Mouse (Mus musculus): ENCODE measurements around the gene A930033H14Rik. TPM values are rescaled to one million over a fixed set of nuclear protein-coding genes. Genes with fewer than 3 reads are reported as not detected.

Gene A930033H14Rik
- polyA plus RNA-seq, 1 experiment from 2014 or later: 1.1 TPM

- no peak for DNase-seq (ENCODE audit: low spot score)
- 90% methylated on average over 3 of the region's 3 CpGs for WGBS
Observed at GRCm38 (mm10) chr10:69221955-69222354, 9.1 kb upstream of the A930033H14Rik start.

GRCm38 (mm10) chr10:69221148-69221547, 8.2 kb upstream of the A930033H14Rik start:
- H3K9ac ChIP-seq (ENCODE audit: low read depth, low read length): no peak overlapping the region
- no peak overlapping the region for H3K4me2 ChIP-seq (replicated peaks; ENCODE audit: low read depth, low read length)
- DNase-seq (ENCODE audit: low spot score) (no peak), ATAC-seq (ENCODE audit: low FRiP score) (no peak)
- H3K9me3 ChIP-seq (ENCODE audit: control insufficient read depth, low read length): no peaks in the 10 kb centered on the region
- H3K4me3 ChIP-seq (ENCODE audit: low read depth, low read length): no peak overlapping the region
- H3K36me3 ChIP-seq (ENCODE audit: control insufficient read depth, insufficient read depth, low read length): no peaks in the 10 kb centered on the region
- no peak overlapping the region for H3K27ac ChIP-seq (ENCODE audit: low read depth, low read length)
- H3K27me3 ChIP-seq (ENCODE audit: control insufficient read depth, insufficient read depth, low read length): no peaks in the 10 kb centered on the region
- H3K4me1 ChIP-seq (replicated peaks; ENCODE audit: control insufficient read depth, insufficient read depth, low read length): no peaks in the 10 kb centered on the region
- WGBS: 91% methylated on average over 9 of the region's 9 CpGs

More at GRCm38 (mm10) chr10:69221955-69222354, 9.1 kb upstream of the A930033H14Rik start:
- H3K27ac ChIP-seq (ENCODE audit: low read depth, low read length): no peak overlapping the region
- H3K9me3 ChIP-seq (ENCODE audit: control insufficient read depth, low read length): no peaks in the 10 kb centered on the region
- H3K36me3 ChIP-seq (ENCODE audit: control insufficient read depth, insufficient read depth, low read length): no peaks in the 10 kb centered on the region
- H3K27me3 ChIP-seq (ENCODE audit: control insufficient read depth, insufficient read depth, low read length): no peaks in the 10 kb centered on the region
- no peak overlapping the region for H3K4me2 ChIP-seq (replicated peaks; ENCODE audit: low read depth, low read length)
- no peaks in the 10 kb centered on the region for H3K4me1 ChIP-seq (replicated peaks; ENCODE audit: control insufficient read depth, insufficient read depth, low read length)
- no peak for ATAC-seq (ENCODE audit: low FRiP score)
- no peak overlapping the region for H3K9ac ChIP-seq (ENCODE audit: low read depth, low read length)
- no peak overlapping the region for H3K4me3 ChIP-seq (ENCODE audit: low read depth, low read length)

- H3K4me2 ChIP-seq (replicated peaks; ENCODE audit: low read depth, low read length): no peak overlapping the region
- DNase-seq (ENCODE audit: low spot score) (no peak), ATAC-seq (ENCODE audit: low FRiP score) (no peak)
- WGBS: 88% methylated on average over 6 of the region's 6 CpGs
- no peaks in the 10 kb centered on the region for H3K27me3 ChIP-seq (ENCODE audit: control insufficient read depth, insufficient read depth, low read length)
- H3K4me1 ChIP-seq (replicated peaks; ENCODE audit: control insufficient read depth, insufficient read depth, low read length): no peaks in the 10 kb centered on the region
- H3K9ac ChIP-seq (ENCODE audit: low read depth, low read length): no peak overlapping the region
- H3K4me3 ChIP-seq (ENCODE audit: low read depth, low read length): no peak overlapping the region
- H3K9me3 ChIP-seq (ENCODE audit: control insufficient read depth, low read length): no peaks in the 10 kb centered on the region
- no peaks in the 10 kb centered on the region for H3K36me3 ChIP-seq (ENCODE audit: control insufficient read depth, insufficient read depth, low read length)
- H3K27ac ChIP-seq (ENCODE audit: low read depth, low read length): no peak overlapping the region
Observed at GRCm38 (mm10) chr10:69220296-69220695, 7.4 kb upstream of the A930033H14Rik start.

GRCm38 (mm10) chr10:69219289-69219626, 6.4 kb upstream of the A930033H14Rik start:
- 91% methylated on average over 2 of the region's 2 CpGs for WGBS
- no peak overlapping the region for H3K4me3 ChIP-seq (ENCODE audit: low read depth, low read length)
- no peak overlapping the region for H3K4me2 ChIP-seq (replicated peaks; ENCODE audit: low read depth, low read length)
- no peaks in the 10 kb centered on the region for H3K9me3 ChIP-seq (ENCODE audit: control insufficient read depth, low read length)
- H3K4me1 ChIP-seq (replicated peaks; ENCODE audit: control insufficient read depth, insufficient read depth, low read length): no peaks in the 10 kb centered on the region
- H3K27me3 ChIP-seq (ENCODE audit: control insufficient read depth, insufficient read depth, low read length): no peaks in the 10 kb centered on the region
- H3K9ac ChIP-seq (ENCODE audit: low read depth, low read length): no peak overlapping the region
- DNase-seq (ENCODE audit: low spot score) (no peak), ATAC-seq (ENCODE audit: low FRiP score) (no peak)
- no peak overlapping the region for H3K27ac ChIP-seq (ENCODE audit: low read depth, low read length)
- no peaks in the 10 kb centered on the region for H3K36me3 ChIP-seq (ENCODE audit: control insufficient read depth, insufficient read depth, low read length)

- ATAC-seq (ENCODE audit: low FRiP score): no peak
- H3K36me3 ChIP-seq (ENCODE audit: control insufficient read depth, insufficient read depth, low read length): no peaks in the 10 kb centered on the region
- H3K4me3 ChIP-seq (ENCODE audit: low read depth, low read length): no peak overlapping the region
- WGBS: 92% methylated on average over 14 of the region's 14 CpGs
- no peak for DNase-seq (ENCODE audit: low spot score)
- no peaks in the 10 kb centered on the region for H3K4me1 ChIP-seq (replicated peaks; ENCODE audit: control insufficient read depth, insufficient read depth, low read length)
- H3K27me3 ChIP-seq (ENCODE audit: control insufficient read depth, insufficient read depth, low read length): no peaks in the 10 kb centered on the region
- no peak overlapping the region for H3K27ac ChIP-seq (ENCODE audit: low read depth, low read length)
- no peaks in the 10 kb centered on the region for H3K9me3 ChIP-seq (ENCODE audit: control insufficient read depth, low read length)
- H3K9ac ChIP-seq (ENCODE audit: low read depth, low read length): no peak overlapping the region
- H3K4me2 ChIP-seq (replicated peaks; ENCODE audit: low read depth, low read length): no peak overlapping the region
Observed at GRCm38 (mm10) chr10:69218458-69219288, 5.8 kb upstream of the A930033H14Rik start.

- no peaks in the 10 kb centered on the region for H3K4me1 ChIP-seq (replicated peaks; ENCODE audit: control insufficient read depth, insufficient read depth, low read length)
- no peak overlapping the region for H3K27ac ChIP-seq (ENCODE audit: low read depth, low read length)
- 97% methylated on average over 4 of the region's 4 CpGs for WGBS
- no peaks in the 10 kb centered on the region for H3K27me3 ChIP-seq (ENCODE audit: control insufficient read depth, insufficient read depth, low read length)
- DNase-seq (ENCODE audit: low spot score) (no peak), ATAC-seq (ENCODE audit: low FRiP score) (no peak)
- H3K4me2 ChIP-seq (replicated peaks; ENCODE audit: low read depth, low read length): no peak overlapping the region
- no peak overlapping the region for H3K4me3 ChIP-seq (ENCODE audit: low read depth, low read length)
- H3K9ac ChIP-seq (ENCODE audit: low read depth, low read length): no peak overlapping the region
- H3K9me3 ChIP-seq (ENCODE audit: control insufficient read depth, low read length): no peaks in the 10 kb centered on the region
- H3K36me3 ChIP-seq (ENCODE audit: control insufficient read depth, insufficient read depth, low read length): no peaks in the 10 kb centered on the region
Observed at GRCm38 (mm10) chr10:69217127-69217690, 4.3 kb upstream of the A930033H14Rik start.

- ATAC-seq (ENCODE audit: low FRiP score): no peak
Observed at GRCm38 (mm10) chr10:69213986-69214385, 1.1 kb upstream of the A930033H14Rik start.

GRCm38 (mm10) chr10:69213451-69213877, 566 bp upstream of the A930033H14Rik start:
- under 1% methylated on average over 21 of the region's 21 CpGs for WGBS
- Histone ChIP-seq H3K4me2 (replicated peaks; ENCODE audit: low read depth, low read length) (peak overlapping the region; percentile 80), H3K9ac (ENCODE audit: low read depth, low read length) (peak overlapping the region; percentile 76), H3K36me3 (ENCODE audit: control insufficient read depth, insufficient read depth, low read length) (no peaks in the 10 kb centered on the region), H3K27me3 (ENCODE audit: control insufficient read depth, insufficient read depth, low read length) (no peaks in the 10 kb centered on the region), H3K4me1 (replicated peaks; ENCODE audit: control insufficient read depth, insufficient read depth, low read length) (no peaks in the 10 kb centered on the region), H3K27ac (ENCODE audit: low read depth, low read length) (peak overlapping the region; percentile 89), H3K4me3 (ENCODE audit: low read depth, low read length) (peak overlapping the region; percentile 78), H3K9me3 (ENCODE audit: control insufficient read depth, low read length) (no peaks in the 10 kb centered on the region)
- peak; percentile 74 for DNase-seq (ENCODE audit: low spot score)
- ATAC-seq (ENCODE audit: low FRiP score): peak; percentile 67

More at GRCm38 (mm10) chr10:69213986-69214385, 1.1 kb upstream of the A930033H14Rik start:
- peak overlapping the region; percentile 80 for H3K4me2 ChIP-seq (replicated peaks; ENCODE audit: low read depth, low read length)
- no peaks in the 10 kb centered on the region for H3K36me3 ChIP-seq (ENCODE audit: control insufficient read depth, insufficient read depth, low read length)
- peak overlapping the region; percentile 76 for H3K9ac ChIP-seq (ENCODE audit: low read depth, low read length)
- H3K4me1 ChIP-seq (replicated peaks; ENCODE audit: control insufficient read depth, insufficient read depth, low read length): no peaks in the 10 kb centered on the region
- DNase-seq (ENCODE audit: low spot score): peak; percentile 29
- H3K9me3 ChIP-seq (ENCODE audit: control insufficient read depth, low read length): no peaks in the 10 kb centered on the region
- H3K27ac ChIP-seq (ENCODE audit: low read depth, low read length): no peak overlapping the region
- WGBS: 32% methylated on average over 5 of the region's 5 CpGs
- no peaks in the 10 kb centered on the region for H3K27me3 ChIP-seq (ENCODE audit: control insufficient read depth, insufficient read depth, low read length)
- peak overlapping the region; percentile 78 for H3K4me3 ChIP-seq (ENCODE audit: low read depth, low read length)

- H3K9me3 ChIP-seq (ENCODE audit: control insufficient read depth, low read length): no peaks in the 10 kb centered on the region
- no peaks in the 10 kb centered on the region for H3K27me3 ChIP-seq (ENCODE audit: control insufficient read depth, insufficient read depth, low read length)
- DNase-seq (ENCODE audit: low spot score) (peak; percentile 65), ATAC-seq (ENCODE audit: low FRiP score) (no peak)
- H3K36me3 ChIP-seq (ENCODE audit: control insufficient read depth, insufficient read depth, low read length): no peaks in the 10 kb centered on the region
- peak overlapping the region; percentile 76 for H3K9ac ChIP-seq (ENCODE audit: low read depth, low read length)
- H3K27ac ChIP-seq (ENCODE audit: low read depth, low read length): peak overlapping the region; percentile 89
- peak overlapping the region; percentile 80 for H3K4me2 ChIP-seq (replicated peaks; ENCODE audit: low read depth, low read length)
- peak overlapping the region; percentile 78 for H3K4me3 ChIP-seq (ENCODE audit: low read depth, low read length)
- H3K4me1 ChIP-seq (replicated peaks; ENCODE audit: control insufficient read depth, insufficient read depth, low read length): no peaks in the 10 kb centered on the region
- 4% methylated on average over 14 of the region's 14 CpGs for WGBS
Observed at GRCm38 (mm10) chr10:69211976-69212375, 922 bp downstream of the A930033H14Rik start.
